Mouse (Mus musculus) G1E (cell line): Measurements from ENCODE around the gene Aldh1a3. TPM values are rescaled to one million over a fixed set of nuclear protein-coding genes. Genes with fewer than 3 reads are reported as not detected.

Experiments
- ATAC-seq: 2 replicates; pipeline ENCODE4 v1.8.0; 2016; ENCODE audit warnings: mild to moderate bottlenecking; ENCODE audit not compliant: insufficient number of reproducible peaks, poor library complexity, low FRiP score, severe bottlenecking; ENCODE audit errors: extremely low read depth
- DNase-seq: peaks from one replicate; pipeline ENCODE4 v3.0.0; 2012; ENCODE audit warnings: low spot score
- H3K27me3 ChIP-seq: 2 replicates; pipeline ENCODE4 v1.6.1; 2012; ENCODE audit warnings: mild to moderate bottlenecking, low read length, inconsistent platforms; ENCODE audit not compliant: insufficient read depth
- H3K36me3 ChIP-seq: replicated peaks from 2 replicates; pipeline ENCODE3; 2012; ENCODE audit warnings: mild to moderate bottlenecking, inconsistent platforms
- H3K4me1 ChIP-seq: 2 replicates; pipeline ENCODE4 v1.6.1; 2012; ENCODE audit warnings: low read depth, low read length, inconsistent platforms, mixed read lengths; ENCODE audit not compliant: insufficient read depth
- H3K4me3 ChIP-seq: 2 replicates; pipeline ENCODE4 v1.5.1; 2012; ENCODE audit warnings: low read depth, mild to moderate bottlenecking, inconsistent platforms, low read length, moderate library complexity, mixed read lengths
- H3K9me3 ChIP-seq: replicated peaks from 2 replicates; pipeline ENCODE4 v1.6.1; 2012; ENCODE audit warnings: inconsistent platforms
- CTCF ChIP-seq: IDR thresholded peaks from 2 replicates; pipeline ENCODE4 v1.5.1; 2012; ENCODE audit warnings: low read depth, low read length, inconsistent platforms, mixed read lengths
- GATA1 ChIP-seq: IDR thresholded peaks from 2 replicates; pipeline ENCODE4 v1.6.1; 2012; ENCODE audit warnings: borderline replicate concordance, low read length, inconsistent platforms, mixed read lengths
- GATA2 ChIP-seq: IDR thresholded peaks from 2 replicates; pipeline ENCODE4 v1.6.1; 2012; ENCODE audit warnings: low read depth, low read length, inconsistent platforms, borderline replicate concordance
- POLR2AphosphoS5 ChIP-seq: IDR thresholded peaks from 2 replicates; pipeline ENCODE4 v1.6.1; 2012; ENCODE audit warnings: low read depth, low read length, inconsistent platforms; ENCODE audit not compliant: insufficient replicate concordance
- TAL1 ChIP-seq: conservative IDR thresholded peaks from 2 replicates; pipeline ENCODE4 v1.6.1; 2012; ENCODE audit warnings: low read depth, low read length, inconsistent platforms, mixed read lengths
- polyA plus RNA-seq: library from polyadenylated mRNA; stranded (reverse); fragments of >175 nt; gene quantifications from 2 replicates; pipeline ENCODE4 v1.2.3, GENCODE M21; 2012
- total RNA-seq, 2 experiments: library from RNA; stranded (forward) in 1 of 2; stranded (reverse) in 1 of 2; fragments of 200-1000 nt in 1 of 2; fragments of >200 nt in 1 of 2; fragmentation: Nextera tagmentation in 1 of 2; gene quantifications; 2 replicates each; pipeline ENCODE4 v1.2.3; 2014 to 2017

The Aldh1a3 gene
- total and polyA plus RNA-seq, 3 experiments = 0.33 TPM; not detected in 2

DNA sequence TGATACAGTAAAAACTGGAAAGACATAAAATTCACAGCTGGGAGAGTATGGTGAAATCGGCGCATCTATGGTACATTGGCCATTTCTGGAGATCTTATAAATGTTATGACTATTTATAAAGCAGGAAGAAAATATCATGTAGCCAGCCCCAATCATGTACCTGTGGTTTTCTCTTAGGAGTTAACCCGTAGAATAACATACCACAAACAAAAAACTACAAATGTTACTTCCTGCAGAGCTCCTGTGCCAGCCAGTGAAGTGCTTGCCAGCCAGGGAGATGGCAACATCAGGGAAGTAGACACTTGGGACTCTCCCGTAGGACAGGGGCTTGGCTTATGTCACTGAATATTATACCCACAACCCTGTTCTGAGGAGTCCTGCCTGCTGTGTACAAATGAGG lies 76.2 kb downstream of the Aldh1a3 start:
- TF ChIP-seq POLR2AphosphoS5 = no peak
- TF ChIP-seq TAL1 = no peak
- TF ChIP-seq CTCF = no peak
- Histone ChIP-seq H3K4me1 (no peaks in the 10 kb centered on the region; the same call in 1 of the 2 replicates), H3K4me3 (no peak overlapping the region), H3K36me3 (no peaks in the 10 kb centered on the region), H3K27me3 (no peaks in the 10 kb centered on the region), H3K9me3 (no peaks in the 10 kb centered on the region)
- ATAC-seq (no peak), DNase-seq (no peak)

DNA sequence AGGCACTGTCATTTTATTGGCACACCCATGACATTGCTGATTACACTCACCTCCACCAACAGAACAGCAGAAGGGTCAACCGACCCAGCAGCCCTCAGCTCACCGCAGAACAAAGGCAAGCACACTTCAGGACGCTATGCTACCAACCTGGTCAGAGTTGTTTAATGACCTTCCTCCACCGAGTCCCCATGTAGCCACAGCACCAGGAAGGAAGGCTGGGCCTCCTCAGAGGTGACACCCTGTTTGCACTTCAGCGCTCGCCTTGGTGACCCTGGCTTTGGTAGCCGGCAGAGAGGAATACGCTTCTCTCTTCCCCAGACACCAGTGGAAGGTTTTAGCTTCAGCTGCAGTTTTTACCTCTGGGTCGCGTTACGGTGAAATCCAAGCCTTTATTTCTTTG lies 77.6 kb downstream of the Aldh1a3 start:
- Histone ChIP-seq H3K4me3 (no peak overlapping the region), H3K27me3 (no peaks in the 10 kb centered on the region; the same call in 1 of the 2 replicates), H3K36me3 (no peaks in the 10 kb centered on the region), H3K4me1 (no peaks in the 10 kb centered on the region; the same call in 1 of the 2 replicates), H3K9me3 (no peaks in the 10 kb centered on the region)
- DNase-seq (no peak), ATAC-seq (no peak)
- no peak for TF ChIP-seq GATA1
- no peak for TF ChIP-seq GATA2
- no peak for TF ChIP-seq TAL1
- no peak for TF ChIP-seq CTCF
- no peak for TF ChIP-seq POLR2AphosphoS5

DNA sequence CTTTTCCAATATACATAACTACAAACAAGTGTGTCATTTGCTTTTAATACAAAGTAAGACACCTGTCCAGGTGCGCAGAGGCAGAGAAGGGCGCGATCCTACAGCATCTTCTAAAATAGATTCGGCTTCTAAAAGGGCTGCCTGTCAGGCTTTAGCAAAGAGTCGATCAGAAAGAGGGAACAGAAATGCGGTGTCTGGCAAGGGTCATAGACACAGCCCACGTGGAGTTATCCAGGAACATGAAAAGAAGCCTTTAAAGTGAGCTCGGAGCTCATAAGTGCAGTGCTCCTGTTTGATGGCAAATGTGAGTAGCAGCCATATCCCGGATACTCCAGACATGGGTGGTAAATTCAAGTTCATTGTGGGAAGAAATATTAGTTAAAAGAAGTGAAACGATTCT lies 78.7 kb downstream of the Aldh1a3 start:
- no peaks in the 10 kb centered on the region for H3K36me3 ChIP-seq
- TF ChIP-seq GATA2 = no peak
- TF ChIP-seq TAL1 = no peak
- TF ChIP-seq GATA1 = no peak
- no peak for TF ChIP-seq POLR2AphosphoS5
- TF ChIP-seq CTCF = no peak
- H3K27me3 ChIP-seq = no peaks in the 10 kb centered on the region; the same call in 1 of the 2 replicates
- no peaks in the 10 kb centered on the region; the same call in 1 of the 2 replicates for H3K4me1 ChIP-seq
- DNase-seq (no peak), ATAC-seq (no peak)
- no peaks in the 10 kb centered on the region for H3K9me3 ChIP-seq
- H3K4me3 ChIP-seq = no peak overlapping the region

DNA sequence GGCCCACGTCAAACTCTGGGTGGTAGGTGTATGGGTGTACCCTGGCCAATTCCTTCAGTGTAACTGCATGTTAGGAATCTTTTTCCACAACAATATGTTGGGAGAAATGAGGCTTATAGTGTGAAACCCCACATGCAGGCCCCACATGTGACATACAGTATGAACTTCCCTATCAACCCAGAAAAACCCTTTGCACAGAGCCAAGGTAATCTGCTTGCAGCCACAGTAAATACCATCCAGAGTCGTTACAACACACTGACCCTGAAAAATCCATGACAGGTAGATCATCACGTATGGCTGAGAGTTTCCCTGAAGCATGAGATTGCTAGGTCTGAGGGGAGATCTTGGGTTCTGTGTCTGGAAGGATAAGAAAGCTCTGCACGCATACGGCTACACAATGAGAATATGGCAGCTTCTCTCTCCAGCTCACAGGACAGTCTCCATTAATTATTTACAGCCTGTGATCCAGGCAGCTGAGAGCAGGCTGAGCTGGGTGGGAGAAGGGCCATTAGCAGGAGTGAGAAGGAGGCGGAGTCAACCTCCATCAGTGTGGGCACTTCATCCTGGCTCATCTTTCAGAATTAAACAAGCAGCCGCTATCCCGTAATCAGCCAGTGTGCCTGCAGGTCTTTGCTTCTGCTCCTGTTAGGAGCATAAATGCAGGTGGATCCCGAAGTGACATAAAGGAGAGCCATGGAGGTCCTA lies 80.2 kb downstream of the Aldh1a3 start:
- H3K4me1 ChIP-seq = no peaks in the 10 kb centered on the region; the same call in 1 of the 2 replicates
- H3K27me3 ChIP-seq = no peaks in the 10 kb centered on the region; the same call in 1 of the 2 replicates
- no peaks in the 10 kb centered on the region for H3K9me3 ChIP-seq
- H3K4me3 ChIP-seq = no peak overlapping the region
- DNase-seq (no peak), ATAC-seq (no peak)
- no peaks in the 10 kb centered on the region for H3K36me3 ChIP-seq
- TF ChIP-seq CTCF = no peak
- TF ChIP-seq POLR2AphosphoS5 = no peak
- no peak for TF ChIP-seq TAL1
- no peak for TF ChIP-seq GATA2
- no peak for TF ChIP-seq GATA1

DNA sequence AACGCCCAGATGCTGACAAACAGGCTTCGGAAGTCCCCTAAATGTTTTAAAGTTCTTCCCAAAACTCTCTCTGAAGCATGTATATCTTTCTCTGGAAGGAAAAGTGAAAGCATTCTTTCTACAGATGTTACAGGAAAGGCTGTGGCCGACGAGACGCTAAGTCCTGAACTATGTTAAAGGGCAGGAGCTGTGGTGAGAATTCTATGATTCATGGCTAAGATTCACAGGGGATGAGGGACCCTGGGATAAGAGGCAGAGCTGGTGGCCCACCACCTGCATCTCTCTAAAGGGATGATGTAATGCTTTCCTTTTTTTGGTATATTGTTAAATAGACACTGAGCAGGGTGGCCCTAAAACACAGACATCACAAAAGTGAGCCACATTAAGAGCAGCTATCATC lies 84.0 kb downstream of the Aldh1a3 start:
- no peaks in the 10 kb centered on the region for H3K4me1 ChIP-seq
- ATAC-seq = no peak

DNA sequence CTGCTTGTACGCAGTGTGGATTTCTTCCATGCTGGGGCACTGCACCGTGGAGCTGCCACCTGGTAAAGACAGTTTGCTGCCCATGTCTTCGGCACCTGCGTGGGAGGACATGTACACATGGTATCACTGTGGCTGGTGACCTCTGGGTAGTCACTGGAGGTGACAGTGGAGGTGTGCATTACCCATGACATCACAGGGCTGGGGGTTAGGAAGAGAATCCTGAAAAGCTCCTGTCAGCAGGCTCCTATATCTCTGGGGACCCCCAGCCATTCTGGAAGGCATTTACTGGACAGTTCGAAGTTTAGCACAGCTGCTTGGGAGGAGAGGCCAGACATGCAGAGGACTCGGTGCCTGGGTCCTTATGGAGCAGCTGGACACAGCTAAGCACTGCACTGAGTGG lies 84.5 kb downstream of the Aldh1a3 start:
- TF ChIP-seq GATA2 (no peak), GATA1 (no peak), TAL1 (no peak), POLR2AphosphoS5 (no peak), CTCF (no peak)
- ATAC-seq (no peak), DNase-seq (no peak)
- Histone ChIP-seq H3K27me3 (no peaks in the 10 kb centered on the region; the same call in 1 of the 2 replicates), H3K4me1 (no peaks in the 10 kb centered on the region), H3K36me3 (no peaks in the 10 kb centered on the region), H3K9me3 (no peaks in the 10 kb centered on the region), H3K4me3 (no peak overlapping the region)

More for the DNA sequence above, 84.0 kb downstream of the Aldh1a3 start:
- no peak overlapping the region for H3K4me3 ChIP-seq
- no peaks in the 10 kb centered on the region; the same call in 1 of the 2 replicates for H3K27me3 ChIP-seq
- TF ChIP-seq CTCF (no peak), GATA2 (no peak), GATA1 (no peak), TAL1 (no peak), POLR2AphosphoS5 (no peak)
- DNase-seq = no peak
- no peaks in the 10 kb centered on the region for H3K9me3 ChIP-seq
- H3K36me3 ChIP-seq = no peaks in the 10 kb centered on the region
